Mouse (Mus musculus) stomach, postnatal 0 days (tissue): Measurements from ENCODE around the gene Taok3. TPM values are rescaled to one million over a fixed set of nuclear protein-coding genes. Genes with fewer than 3 reads are reported as not detected.

Source experiments
- ATAC-seq: fragments of 200-750 bp; cut with Nextera tagmentation; 2 replicates; pipeline ENCODE4 v1.8.0; 2017; ENCODE audit not compliant: low FRiP score, low TSS enrichment
- DNase-seq: peaks from one replicate; pipeline ENCODE4 v3.0.0-alpha.2; 2016; ENCODE audit warnings: low spot score
- H3K27ac ChIP-seq: fragments of 300-500 bp; sonication (generic); replicated peaks from 2 replicates; pipeline ENCODE4 v1.5.1; 2014; ENCODE audit warnings: mild to moderate bottlenecking, control low read depth
- H3K27me3 ChIP-seq: fragments of 300-500 bp; sonication (generic); 2 replicates; pipeline ENCODE4 v1.6.1; 2014; ENCODE audit warnings: low read length; ENCODE audit not compliant: control insufficient read depth, insufficient read depth
- H3K36me3 ChIP-seq: fragments of 300-500 bp; sonication (generic); 2 replicates; pipeline ENCODE4 v1.6.1; 2014; ENCODE audit warnings: low read length, mixed read lengths; ENCODE audit not compliant: control insufficient read depth, insufficient read depth
- H3K4me1 ChIP-seq: fragments of 300-500 bp; sonication (generic); replicated peaks from 2 replicates; pipeline ENCODE4 v1.6.1; 2014; ENCODE audit warnings: antibody characterized with exemption; ENCODE audit not compliant: control insufficient read depth, insufficient read depth
- H3K4me2 ChIP-seq: fragments of 300-500 bp; sonication (generic); replicated peaks from 2 replicates; pipeline ENCODE4 v1.6.1; 2014; ENCODE audit warnings: low read depth, mild to moderate bottlenecking, control low read depth, moderate library complexity
- H3K4me3 ChIP-seq: fragments of 300-500 bp; sonication (generic); 2 replicates; pipeline ENCODE4 v1.5.1; 2014; ENCODE audit warnings: low read depth, low read length, control low read depth
- H3K9ac ChIP-seq: fragments of 300-500 bp; sonication (generic); 2 replicates; pipeline ENCODE4 v1.6.1; 2014; ENCODE audit warnings: mild to moderate bottlenecking, low read length, control low read depth, mixed read lengths
- H3K9me3 ChIP-seq: fragments of 300-500 bp; sonication (generic); 2 replicates; pipeline ENCODE4 v1.6.1; 2016; ENCODE audit warnings: low read length; ENCODE audit not compliant: control insufficient read depth
- CTCF ChIP-seq: IDR thresholded peaks from 2 replicates; pipeline ENCODE4 v1.5.1; 2016; ENCODE audit warnings: antibody characterized with exemption, low read depth, mild to moderate bottlenecking, moderate library complexity
- EP300 ChIP-seq: optimal IDR thresholded peaks from 2 replicates; pipeline ENCODE3; 2016; ENCODE audit warnings: antibody characterized with exemption
- WGBS: fragments of 180-500 bp; shearing (Covaris S2); extraction: QIAGEN DNeasy Blood & Tissue Kit; methylation state at CpG from one replicate; pipeline ENCODE4 v1.1.7; 2014; 5-methylcytosine and 5-hydroxymethylcytosine counted together
- polyA plus RNA-seq: library from polyadenylated mRNA; unstranded; fragments of >200 nt; fragmentation: Nextera tagmentation; extraction: Ambion mirVana; gene quantifications from 2 replicates; pipeline ENCODE4 v1.2.1, GENCODE M21; 2015

Gene Taok3
- polyA plus RNA-seq, 1 experiment from 2014 or later = 24.2 TPM

- no peaks in the 10 kb centered on the region for H3K9me3 ChIP-seq
- H3K27ac ChIP-seq = no peak overlapping the region
- no peaks in the 10 kb centered on the region for H3K4me1 ChIP-seq
- H3K4me2 ChIP-seq = no peak overlapping the region
- 54% methylated on average over 2 of the region's 2 CpGs for WGBS
- TF ChIP-seq EP300 (no peak), CTCF (no peak)
- H3K9ac ChIP-seq = no peak overlapping the region
- no peaks in the 10 kb centered on the region for H3K27me3 ChIP-seq
- no peak for ATAC-seq
- H3K36me3 ChIP-seq = no peaks in the 10 kb centered on the region
- H3K4me3 ChIP-seq = no peak overlapping the region
- DNase-seq = no peak
These were observed 46.0 kb downstream of the Taok3 start for GRCm38 (mm10) chr5:117165946-117166345.

DNA sequence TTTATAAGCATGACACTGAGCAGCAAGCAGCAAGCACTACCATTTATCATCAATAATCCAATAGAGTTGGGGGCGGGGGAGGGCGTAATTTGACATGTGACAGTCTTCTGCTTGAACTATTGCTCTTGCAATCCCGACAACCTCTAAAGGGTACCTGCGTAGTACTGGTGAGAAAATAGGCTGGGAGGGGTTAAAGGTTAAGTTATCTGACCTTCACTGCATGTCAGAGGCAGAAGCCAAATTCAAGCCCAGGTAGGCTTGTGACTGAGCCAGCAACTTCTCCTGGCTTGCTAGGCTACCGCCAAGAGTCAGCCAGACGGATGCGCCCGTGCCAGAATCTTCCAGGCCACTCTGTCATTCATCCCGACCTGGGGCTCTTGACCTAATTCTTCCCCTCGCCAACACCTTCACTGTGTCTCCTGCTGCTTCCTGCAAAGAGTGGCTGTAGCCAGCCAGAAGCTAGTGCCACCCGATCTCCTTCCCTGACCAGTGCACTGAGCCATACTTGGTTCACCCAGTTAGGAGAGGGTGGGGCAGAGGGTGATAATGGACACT, 47.0 kb downstream of the Taok3 start:
- no peak for TF ChIP-seq CTCF
- TF ChIP-seq EP300 = no peak
- Histone ChIP-seq H3K27me3 (no peaks in the 10 kb centered on the region), H3K27ac (no peak overlapping the region), H3K4me3 (no peak overlapping the region), H3K9ac (no peak overlapping the region), H3K36me3 (no peaks in the 10 kb centered on the region), H3K4me1 (no peaks in the 10 kb centered on the region), H3K4me2 (no peak overlapping the region), H3K9me3 (no peaks in the 10 kb centered on the region)
- WGBS = 79% methylated on average over 11 of the region's 11 CpGs
- ATAC-seq (no peak), DNase-seq (no peak)

DNA sequence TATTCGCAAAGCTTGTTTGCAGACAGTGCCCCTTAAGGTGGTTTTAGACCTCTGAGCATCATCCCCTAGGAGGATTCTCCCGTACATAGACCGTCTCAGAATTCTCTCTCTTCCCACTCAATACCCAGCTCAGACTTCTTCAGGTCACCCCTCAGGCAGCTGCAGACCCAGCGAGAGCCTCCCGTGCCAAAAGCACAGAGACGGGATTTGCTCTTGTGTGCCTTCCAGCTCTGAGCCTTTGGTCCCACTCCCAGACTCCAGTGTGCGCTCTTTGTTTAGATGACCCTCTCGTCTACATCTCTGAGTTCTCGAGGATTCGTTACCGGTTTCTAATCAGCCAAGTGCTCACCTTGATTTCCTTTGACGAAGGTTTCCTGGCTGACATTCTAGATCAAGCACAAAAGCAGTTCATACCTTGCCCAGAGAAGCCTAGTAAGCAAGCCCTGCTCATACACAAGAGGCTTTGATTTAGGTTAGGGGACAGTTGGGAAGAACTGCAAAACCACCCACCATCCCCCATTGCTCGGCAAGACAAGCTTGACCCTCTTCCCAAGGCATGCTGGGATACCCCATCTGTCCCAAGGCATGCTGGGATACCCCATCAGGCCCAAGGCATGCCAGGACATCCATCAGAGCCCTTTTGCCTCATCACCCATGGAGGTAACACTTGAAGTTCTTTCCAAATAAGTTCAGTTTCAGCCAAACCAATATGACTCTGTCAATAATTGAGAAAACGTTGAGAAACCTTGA, 48.6 kb downstream of the Taok3 start:
- no peak overlapping the region for H3K9ac ChIP-seq
- no peak overlapping the region for H3K4me3 ChIP-seq
- ATAC-seq (no peak), DNase-seq (no peak)
- no peaks in the 10 kb centered on the region for H3K36me3 ChIP-seq
- no peak for TF ChIP-seq CTCF
- no peak for TF ChIP-seq EP300
- H3K27me3 ChIP-seq = no peaks in the 10 kb centered on the region
- H3K9me3 ChIP-seq = no peaks in the 10 kb centered on the region
- WGBS = 83% methylated on average over 14 of the region's 14 CpGs
- H3K4me1 ChIP-seq = no peaks in the 10 kb centered on the region
- no peak overlapping the region for H3K4me2 ChIP-seq
- no peak overlapping the region for H3K27ac ChIP-seq

- ATAC-seq = no peak
These were observed 54.1 kb downstream of the Taok3 start for GRCm38 (mm10) chr5:117174057-117174456.

DNA sequence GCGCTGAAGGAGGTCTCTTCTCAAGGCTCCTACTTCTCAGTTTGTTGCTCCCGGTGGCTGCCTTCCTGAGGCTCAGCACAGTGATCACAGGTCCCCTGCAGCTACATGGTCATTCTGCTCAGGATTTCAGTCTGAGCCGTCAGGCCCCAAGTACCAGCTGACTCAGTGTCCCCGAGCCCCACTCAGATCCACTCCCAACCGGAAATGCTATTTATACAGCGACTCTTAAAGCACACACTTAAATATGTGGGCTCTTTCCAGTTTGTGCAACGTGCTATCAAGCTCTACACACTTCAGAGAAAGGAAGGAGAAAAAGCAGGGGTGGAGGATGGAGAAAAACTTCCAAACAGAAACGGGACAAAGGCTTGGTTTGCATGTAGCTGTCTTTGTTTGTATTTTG, 56.0 kb downstream of the Taok3 start:
- Histone ChIP-seq H3K4me2 (no peak overlapping the region), H3K27ac (no peak overlapping the region), H3K9ac (no peak overlapping the region), H3K9me3 (no peaks in the 10 kb centered on the region), H3K36me3 (no peaks in the 10 kb centered on the region; the same call in 1 of the 2 replicates), H3K4me3 (no peak overlapping the region), H3K4me1 (no peaks in the 10 kb centered on the region), H3K27me3 (no peaks in the 10 kb centered on the region)
- ATAC-seq (no peak), DNase-seq (no peak)
- TF ChIP-seq EP300 (no peak), CTCF (no peak)
- 65% methylated on average over 8 of the region's 8 CpGs for WGBS

More at GRCm38 (mm10) chr5:117174057-117174456, 54.1 kb downstream of the Taok3 start:
- H3K27ac ChIP-seq = no peak overlapping the region
- H3K9me3 ChIP-seq = no peaks in the 10 kb centered on the region
- no peak for DNase-seq
- no peak overlapping the region for H3K4me2 ChIP-seq
- 97% methylated on average over 7 of the region's 7 CpGs for WGBS
- no peak overlapping the region for H3K9ac ChIP-seq
- no peak overlapping the region for H3K4me3 ChIP-seq
- no peaks in the 10 kb centered on the region for H3K4me1 ChIP-seq
- H3K27me3 ChIP-seq = no peaks in the 10 kb centered on the region
- H3K36me3 ChIP-seq = no peaks in the 10 kb centered on the region; the same call in 1 of the 2 replicates
- no peak for TF ChIP-seq EP300
- no peak for TF ChIP-seq CTCF

DNA sequence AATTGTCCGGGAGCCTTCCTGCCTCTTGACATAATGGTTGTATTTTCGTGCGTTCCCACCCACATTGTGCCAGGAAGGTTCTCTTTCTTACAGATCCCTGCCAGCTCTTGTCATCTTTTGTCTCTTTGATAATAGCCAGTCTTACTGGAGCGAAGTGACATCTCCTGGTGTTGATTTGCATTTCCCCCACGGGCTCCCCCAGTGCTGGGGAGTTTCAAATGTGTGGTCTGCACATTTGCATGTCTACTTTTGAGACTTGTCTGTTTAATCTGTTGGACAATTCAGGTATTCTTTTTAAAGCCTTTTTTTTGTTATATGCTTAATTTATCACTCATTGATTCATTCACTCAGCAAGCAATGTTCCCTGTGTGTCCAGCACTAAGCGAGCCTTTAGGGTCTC, 58.1 kb downstream of the Taok3 start:
- no peaks in the 10 kb centered on the region for H3K9me3 ChIP-seq
- DNase-seq = no peak
- WGBS = 59% methylated on average over 6 of the region's 6 CpGs
- no peak for ATAC-seq
- H3K9ac ChIP-seq = no peak overlapping the region
- H3K27ac ChIP-seq = no peak overlapping the region
- no peak overlapping the region for H3K4me3 ChIP-seq
- TF ChIP-seq CTCF (no peak), EP300 (no peak)
- H3K4me2 ChIP-seq = no peak overlapping the region
- no peaks in the 10 kb centered on the region for H3K4me1 ChIP-seq
- H3K36me3 ChIP-seq = no peaks in the 10 kb centered on the region; the same call in 1 of the 2 replicates
- no peaks in the 10 kb centered on the region for H3K27me3 ChIP-seq
